Mouse (Mus musculus) cerebellum, adult 8-10 months (tissue): Measurements from ENCODE around the gene Gm20388.

ENCODE experiments used
- DNase-seq: peaks from one replicate; pipeline ENCODE4 v3.0.0; 2022

Gene Gm20388

GRCm38 (mm10) chr8:120407701-120408240 lies 497.1 kb downstream of the Gm20388 start:
- DNase-seq = no peak

- DNase-seq = no peak
These were observed 497.9 kb downstream of the Gm20388 start for GRCm38 (mm10) chr8:120408241-120409215.

GRCm38 (mm10) chr8:120409371-120410013 lies 498.9 kb downstream of the Gm20388 start:
- no peak for DNase-seq

- DNase-seq = no peak
These were observed 500.4 kb downstream of the Gm20388 start for GRCm38 (mm10) chr8:120411059-120411458.

- DNase-seq = no peak
These were observed 501.2 kb downstream of the Gm20388 start for GRCm38 (mm10) chr8:120411862-120412261.

- DNase-seq = no peak
These were observed 501.7 kb downstream of the Gm20388 start for GRCm38 (mm10) chr8:120412357-120412756.

- DNase-seq = no peak
These were observed 502.4 kb downstream of the Gm20388 start for GRCm38 (mm10) chr8:120412911-120413625.

GRCm38 (mm10) chr8:120413626-120413988 lies 503.0 kb downstream of the Gm20388 start:
- no peak for DNase-seq

- no peak for DNase-seq
These were observed 503.6 kb downstream of the Gm20388 start for GRCm38 (mm10) chr8:120414216-120414615.

- DNase-seq = no peak
These were observed 504.8 kb downstream of the Gm20388 start for GRCm38 (mm10) chr8:120415474-120415873.

- no peak for DNase-seq
These were observed 505.5 kb downstream of the Gm20388 start for GRCm38 (mm10) chr8:120416173-120416521.

- no peak for DNase-seq
These were observed 506.1 kb downstream of the Gm20388 start for GRCm38 (mm10) chr8:120416522-120417394.

- no peak for DNase-seq
These were observed 507.5 kb downstream of the Gm20388 start for GRCm38 (mm10) chr8:120418188-120418587.

- no peak for DNase-seq
These were observed 509.0 kb downstream of the Gm20388 start for GRCm38 (mm10) chr8:120419675-120420074.

GRCm38 (mm10) chr8:120420226-120420625 lies 509.6 kb downstream of the Gm20388 start:
- no peak for DNase-seq

GRCm38 (mm10) chr8:120421638-120422037 lies 511.0 kb downstream of the Gm20388 start:
- DNase-seq = no peak

- DNase-seq = no peak
These were observed 511.6 kb downstream of the Gm20388 start for GRCm38 (mm10) chr8:120422236-120422635.

GRCm38 (mm10) chr8:120423576-120423975 lies 512.9 kb downstream of the Gm20388 start:
- no peak for DNase-seq

GRCm38 (mm10) chr8:120424829-120425198 lies 514.2 kb downstream of the Gm20388 start:
- DNase-seq = no peak

- DNase-seq = no peak
These were observed 514.7 kb downstream of the Gm20388 start for GRCm38 (mm10) chr8:120425199-120425941.

GRCm38 (mm10) chr8:120426105-120426504 lies 515.5 kb downstream of the Gm20388 start:
- no peak for DNase-seq
